Mouse (Mus musculus): ENCODE data around the gene Btbd35f28.
"Not testable (repeated sequence)": the region's sequence is repeated elsewhere in the genome, so short reads cannot be mapped to it uniquely, and the experiment has no call there.

The Btbd35f28 gene

DNA sequence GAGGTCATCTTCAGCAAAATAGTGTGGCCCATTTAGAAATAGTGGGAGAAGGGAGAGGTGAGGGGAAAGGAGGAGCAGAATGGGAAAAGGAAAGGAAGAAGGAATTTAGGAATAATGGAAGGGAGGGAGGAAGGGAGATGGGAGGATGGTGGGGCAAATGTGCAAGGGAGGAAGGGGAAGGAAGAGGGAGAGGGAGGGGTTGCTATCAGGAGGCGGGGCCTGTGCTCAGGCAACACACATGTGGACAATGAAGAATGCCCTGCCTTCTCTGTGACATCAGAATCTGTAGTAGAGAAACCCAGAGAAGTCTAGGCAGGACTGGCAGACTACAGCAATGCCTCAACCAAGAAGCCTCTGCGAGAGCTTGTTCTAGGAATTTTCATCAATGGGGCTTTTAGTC is at the start of gene Btbd35f28:
TSS of gene Btbd35f28 (plus strand) at position 301 of the 400 bp plus-strand sequence.
- not testable (repeated sequence) for DNase-seq (ENCODE audit: low read depth, low spot score)
